Mouse (Mus musculus): ENCODE data around the gene Rnf41. TPM values are rescaled to one million over a fixed set of nuclear protein-coding genes. Genes with fewer than 3 reads are reported as not detected.

Rnf41 gene
- total and polyA plus RNA-seq, 2 experiments = 5.1 to 5.9 TPM

- no peaks in the 10 kb centered on the region for H3K27me3 ChIP-seq (ENCODE audit: control insufficient read depth, insufficient read depth, low read length)
- TF ChIP-seq POLR2A (IDR thresholded peaks at IDR 0.05; ENCODE audit: extremely low read depth, insufficient read depth, low read length) (peak; percentile 66; the same call in 1 of the 2 replicates), CTCF (IDR thresholded peaks at IDR 0.05; ENCODE audit: low read depth, low read length) (peak; percentile 79)
- 5% methylated on average over 36 of the region's 36 CpGs for WGBS
Measured at GRCm38 (mm10) chr10:128409692-128410559, 1.5 kb upstream of the Rnf41 start.

GRCm38 (mm10) chr10:128410560-128410845, 954 bp upstream of the Rnf41 start:
- Histone ChIP-seq H3K36me3 (ENCODE audit: control insufficient read depth, insufficient read depth, low read length) (peaks cover 3% of the 10 kb centered on the region; the same call in 1 of the 2 replicates), H3K27me3 (ENCODE audit: control insufficient read depth, insufficient read depth, low read length) (no peaks in the 10 kb centered on the region), H3K4me3 (ENCODE audit: insufficient read depth, low read depth, low read length) (peak overlapping the region; percentile 1; the same call in 1 of the 2 replicates), H3K4me1 (ENCODE audit: control insufficient read depth, insufficient read depth, low read length) (peaks cover 15% of the 10 kb centered on the region), H3K79me2 (ENCODE audit: control insufficient read depth, insufficient read depth, low read length) (peaks cover 7% of the 10 kb centered on the region; the same call in 1 of the 2 replicates), H3K27ac (replicated peaks; ENCODE audit: insufficient read depth, low read depth, low read length) (peak overlapping the region; percentile 66), H3K9ac (ENCODE audit: low read depth, low read length) (peak overlapping the region; percentile 43)
- no peak for TF ChIP-seq POLR2A (IDR thresholded peaks at IDR 0.05; ENCODE audit: extremely low read depth, insufficient read depth, low read length)
- no peak for TF ChIP-seq CTCF (IDR thresholded peaks at IDR 0.05; ENCODE audit: low read depth, low read length)
- 25% methylated on average over 4 of the region's 4 CpGs for WGBS
- peak; percentile 43 for DNase-seq (ENCODE audit: extremely low read depth, low read depth, low spot score)

More at GRCm38 (mm10) chr10:128409692-128410559, 1.5 kb upstream of the Rnf41 start:
- Histone ChIP-seq H3K9ac (ENCODE audit: low read depth, low read length) (peak overlapping the region; percentile 81), H3K36me3 (ENCODE audit: control insufficient read depth, insufficient read depth, low read length) (no peaks in the 10 kb centered on the region; the same call in 1 of the 2 replicates), H3K4me1 (ENCODE audit: control insufficient read depth, insufficient read depth, low read length) (peaks cover 15% of the 10 kb centered on the region), H3K4me3 (ENCODE audit: insufficient read depth, low read depth, low read length) (peak overlapping the region; percentile 84), H3K27ac (replicated peaks; ENCODE audit: insufficient read depth, low read depth, low read length) (peak overlapping the region; percentile 66), H3K79me2 (ENCODE audit: control insufficient read depth, insufficient read depth, low read length) (peaks cover 7% of the 10 kb centered on the region; the same call in 1 of the 2 replicates)
- peak; percentile 96 for DNase-seq (ENCODE audit: extremely low read depth, low read depth, low spot score)

- no peak for DNase-seq (ENCODE audit: extremely low read depth, low read depth, low spot score)
- H3K27ac ChIP-seq (replicated peaks; ENCODE audit: insufficient read depth, low read depth, low read length) = peak overlapping the region; percentile 36; the same call in 1 of the 2 replicates
- H3K4me1 ChIP-seq (ENCODE audit: control insufficient read depth, insufficient read depth, low read length) = peaks cover 15% of the 10 kb centered on the region
- peak overlapping the region; percentile 86 for H3K9ac ChIP-seq (ENCODE audit: low read depth, low read length)
- peak overlapping the region; percentile 87 for H3K4me3 ChIP-seq (ENCODE audit: insufficient read depth, low read depth, low read length)
- WGBS = 10% methylated on average over 14 of the region's 14 CpGs
- peaks cover 7% of the 10 kb centered on the region; the same call in 1 of the 2 replicates for H3K79me2 ChIP-seq (ENCODE audit: control insufficient read depth, insufficient read depth, low read length)
- no peak for TF ChIP-seq POLR2A (IDR thresholded peaks at IDR 0.05; ENCODE audit: extremely low read depth, insufficient read depth, low read length)
- no peak for TF ChIP-seq CTCF (IDR thresholded peaks at IDR 0.05; ENCODE audit: low read depth, low read length)
- peaks cover 6% of the 10 kb centered on the region; the same call in 1 of the 2 replicates for H3K36me3 ChIP-seq (ENCODE audit: control insufficient read depth, insufficient read depth, low read length)
- no peaks in the 10 kb centered on the region for H3K27me3 ChIP-seq (ENCODE audit: control insufficient read depth, insufficient read depth, low read length)
Measured at GRCm38 (mm10) chr10:128412055-128412381, 561 bp downstream of the Rnf41 start.

- TF ChIP-seq POLR2A (IDR thresholded peaks at IDR 0.05; ENCODE audit: extremely low read depth, insufficient read depth, low read length) = no peak
- no peak for TF ChIP-seq CTCF (IDR thresholded peaks at IDR 0.05; ENCODE audit: low read depth, low read length)
- no peaks in the 10 kb centered on the region for H3K27me3 ChIP-seq (ENCODE audit: control insufficient read depth, insufficient read depth, low read length)
- 32% methylated on average over 1 of the region's 1 CpGs for WGBS
- peaks cover 7% of the 10 kb centered on the region; the same call in 1 of the 2 replicates for H3K79me2 ChIP-seq (ENCODE audit: control insufficient read depth, insufficient read depth, low read length)
- no peak overlapping the region for H3K27ac ChIP-seq (replicated peaks; ENCODE audit: insufficient read depth, low read depth, low read length)
- no peak overlapping the region for H3K4me3 ChIP-seq (ENCODE audit: insufficient read depth, low read depth, low read length)
- no peak overlapping the region for H3K9ac ChIP-seq (ENCODE audit: low read depth, low read length)
- H3K4me1 ChIP-seq (ENCODE audit: control insufficient read depth, insufficient read depth, low read length) = peaks cover 15% of the 10 kb centered on the region
- no peak for DNase-seq (ENCODE audit: extremely low read depth, low read depth, low spot score)
- H3K36me3 ChIP-seq (ENCODE audit: control insufficient read depth, insufficient read depth, low read length) = peaks cover 8% of the 10 kb centered on the region; the same call in 1 of the 2 replicates
Measured at GRCm38 (mm10) chr10:128412558-128412957, 1.1 kb downstream of the Rnf41 start.

- Histone ChIP-seq H3K4me3 (ENCODE audit: insufficient read depth, low read depth, low read length) (no peak overlapping the region), H3K4me1 (ENCODE audit: control insufficient read depth, insufficient read depth, low read length) (peaks cover 15% of the 10 kb centered on the region), H3K27me3 (ENCODE audit: control insufficient read depth, insufficient read depth, low read length) (no peaks in the 10 kb centered on the region), H3K79me2 (ENCODE audit: control insufficient read depth, insufficient read depth, low read length) (peaks cover 7% of the 10 kb centered on the region; the same call in 1 of the 2 replicates), H3K9ac (ENCODE audit: low read depth, low read length) (no peak overlapping the region), H3K27ac (replicated peaks; ENCODE audit: insufficient read depth, low read depth, low read length) (no peak overlapping the region), H3K36me3 (ENCODE audit: control insufficient read depth, insufficient read depth, low read length) (peaks cover 11% of the 10 kb centered on the region; the same call in 1 of the 2 replicates)
- no peak for DNase-seq (ENCODE audit: extremely low read depth, low read depth, low spot score)
- WGBS = 8% methylated on average over 1 of the region's 1 CpGs
- TF ChIP-seq POLR2A (IDR thresholded peaks at IDR 0.05; ENCODE audit: extremely low read depth, insufficient read depth, low read length) (no peak), CTCF (IDR thresholded peaks at IDR 0.05; ENCODE audit: low read depth, low read length) (no peak)
Measured at GRCm38 (mm10) chr10:128413076-128413475, 1.6 kb downstream of the Rnf41 start.

All from liver, adult 2 months (tissue).